Mouse (Mus musculus): ENCODE data around the gene Gm10300. TPM values are rescaled to one million over a fixed set of nuclear protein-coding genes. Genes with fewer than 3 reads are reported as not detected.

Gene Gm10300
- under 1 TPM; 0.16 to 0.21 TPM for polyA plus RNA-seq (2017; shearing (Covaris generic))

DNA sequence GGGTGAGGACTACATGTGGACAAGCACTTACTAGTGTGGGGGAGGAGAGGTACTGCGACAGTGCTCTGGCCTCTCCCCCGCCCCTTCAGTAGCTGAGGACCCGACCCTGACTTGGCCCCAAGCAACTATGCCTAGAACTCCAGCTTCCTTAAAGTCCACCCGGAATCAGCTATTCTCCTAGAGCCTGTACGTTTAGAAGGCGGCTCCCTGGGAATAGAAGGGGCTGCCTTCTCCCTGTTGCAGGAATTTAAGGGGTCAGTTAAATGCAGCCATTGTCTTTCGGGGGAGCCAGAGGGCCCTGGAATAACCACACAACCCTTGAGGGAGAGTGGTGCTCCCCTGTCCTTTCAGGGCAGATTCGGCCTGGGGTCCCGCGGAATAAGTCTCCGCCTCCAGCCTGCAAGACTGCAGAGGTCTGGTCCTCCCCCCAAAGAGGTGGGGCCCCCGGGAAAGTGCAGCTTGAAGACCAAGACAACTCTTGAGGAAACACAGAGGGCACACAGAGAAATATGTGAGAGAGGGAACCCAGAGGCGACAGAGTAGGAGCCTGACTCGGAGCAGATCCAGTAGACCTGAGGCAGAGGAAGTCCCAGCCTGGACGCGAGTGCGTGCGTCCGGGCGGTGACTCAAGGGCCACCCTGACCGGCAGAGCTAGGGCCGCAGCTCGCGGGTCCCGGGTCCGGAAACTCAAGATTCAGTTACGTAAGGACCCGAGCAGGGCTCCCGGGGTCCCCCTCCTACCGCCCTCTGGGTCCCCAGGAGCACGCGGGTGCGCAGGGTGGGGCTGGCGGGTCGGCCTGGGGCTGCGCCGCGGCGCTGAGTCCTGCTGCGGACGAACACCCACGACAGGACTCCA, at the start of gene Gm10300:
Gene Gm10300, plus strand, starts transcription at position 621 of the 856 bp plus-strand sequence.

DNA sequence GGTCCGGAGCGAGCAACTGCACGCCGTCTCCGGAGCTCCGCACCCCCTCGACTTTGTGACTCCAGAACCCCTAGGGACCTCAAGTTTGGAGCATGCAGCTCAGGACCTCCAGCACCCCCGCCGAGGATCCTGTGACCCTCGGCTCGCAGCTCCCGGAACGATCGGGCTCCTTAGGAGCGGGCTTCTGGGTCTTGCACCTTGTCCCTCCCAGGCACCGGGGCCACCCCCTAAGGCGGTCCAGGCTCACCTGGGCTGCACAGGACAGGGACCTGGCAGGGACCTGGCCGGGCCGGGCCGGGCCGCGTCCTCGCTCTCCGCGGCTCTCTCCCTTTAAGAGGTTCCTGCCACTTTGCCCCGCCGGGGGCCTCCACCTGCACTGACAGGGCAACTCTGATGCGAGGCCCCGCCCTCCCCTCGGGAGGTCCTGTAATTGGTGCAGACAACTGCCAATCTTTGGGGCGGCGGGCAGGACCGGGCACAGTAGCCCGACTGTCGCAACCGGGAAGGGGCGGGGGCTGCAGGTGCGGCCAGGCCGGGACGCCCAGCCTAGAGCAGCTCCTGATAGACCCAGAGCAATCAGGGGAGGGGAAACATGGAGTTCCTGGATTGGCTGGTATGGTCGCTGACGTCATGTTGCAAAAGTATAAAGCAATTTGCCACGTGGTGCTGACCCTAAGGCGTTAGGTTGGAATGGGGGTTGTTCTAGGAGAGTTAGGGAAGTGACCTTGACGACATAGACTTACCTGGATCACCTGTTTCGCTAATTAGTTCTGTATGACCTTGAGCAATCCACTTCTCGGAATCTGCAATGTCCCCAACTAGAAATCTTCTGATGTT, 654 bp downstream of the Gm10300 start, which contains the start of gene Epb41:
Gene Epb41, minus strand, starts transcription at position 389 of the 837 bp plus-strand sequence.

Other genes starting within 250 kb of the Gm10300 start
- gene Ptpru, start 236.4 kb upstream of the Gm10300 start, polyA plus RNA-seq (2017; shearing (Covaris generic)), result under 1 TPM in 1 of 2 experiments, not detected in 1; 0.36 TPM
- gene Mecr, start 231.2 kb upstream of the Gm10300 start, polyA plus RNA-seq (2017; shearing (Covaris generic)), result 10 to 100 TPM; 21.5 to 36.3 TPM
- 100 to 1,000 TPM; 109 to 133 TPM for gene Srsf4, start 201.1 kb upstream of the Gm10300 start, polyA plus RNA-seq (2017; shearing (Covaris generic))
- not detected for gene Tmem200b, start 152.9 kb upstream of the Gm10300 start, polyA plus RNA-seq (2017; shearing (Covaris generic))
- gene Epb41, start 624 bp downstream of the Gm10300 start, polyA plus RNA-seq (2017; shearing (Covaris generic)), result 100 to 1,000 TPM in 1 of 2 experiments, 10 to 100 TPM in 1; 62.0 to 117 TPM
- gene Oprd1, start 69.8 kb downstream of the Gm10300 start, polyA plus RNA-seq (2017; shearing (Covaris generic)), result under 1 TPM in 1 of 2 experiments, not detected in 1; 0.09 TPM
- 100 to 1,000 TPM in 1 of 2 experiments, 10 to 100 TPM in 1; 93.7 to 121 TPM for gene Ythdf2, start 137.6 kb downstream of the Gm10300 start, polyA plus RNA-seq (2017; shearing (Covaris generic))
- gene Gmeb1, start 186.9 kb downstream of the Gm10300 start, polyA plus RNA-seq (2017; shearing (Covaris generic)), result 1 to 10 TPM; 3.8 to 6.1 TPM
- gene Taf12, start 199.7 kb downstream of the Gm10300 start, polyA plus RNA-seq (2017; shearing (Covaris generic)), result 10 to 100 TPM; 76.6 to 85.5 TPM
- gene Rab42, start 228.7 kb downstream of the Gm10300 start, polyA plus RNA-seq (2017; shearing (Covaris generic)), result 1 to 10 TPM in 1 of 2 experiments, not detected in 1; 1.1 TPM